Mouse (Mus musculus) liver, postnatal 0 days (tissue): ENCODE data around the gene Tbc1d8.

Source experiments
- CTCF ChIP-seq: sonication (generic); IDR thresholded peaks from 2 replicates; pipeline ENCODE4 v1.5.1; 2016; ENCODE audit warnings: antibody characterized with exemption, low read depth
- EP300 ChIP-seq: IDR thresholded peaks from 2 replicates; pipeline ENCODE4 v1.6.1; 2016; ENCODE audit warnings: antibody characterized with exemption, low read depth, mild to moderate bottlenecking

GRCm38 (mm10) chr1:39499485-39499941, 21.0 kb upstream of the Tbc1d8 start:
- TF ChIP-seq EP300 (no peak), CTCF (no peak)
